Mouse (Mus musculus) kidney, adult 2 months (tissue): ENCODE measurements around the gene Kcnq2. TPM values are rescaled to one million over a fixed set of nuclear protein-coding genes. Genes with fewer than 3 reads are reported as not detected.

Experiments used
- DNase-seq: peaks from one replicate; pipeline ENCODE4 v3.0.0; 2021
- H3K27ac ChIP-seq: fragments of 200-500 bp; 2 replicates; pipeline ENCODE4 v1.5.1; 2012; ENCODE audit warnings: low read depth, low read length, control low read depth, inconsistent platforms; ENCODE audit not compliant: insufficient read depth
- H3K27me3 ChIP-seq: fragments of 200-500 bp; replicated peaks from 2 replicates; pipeline ENCODE4 v1.6.1; 2012; ENCODE audit warnings: mild to moderate bottlenecking, moderate library complexity, low read length, inconsistent platforms; ENCODE audit not compliant: control insufficient read depth, insufficient read depth
- H3K36me3 ChIP-seq: fragments of 200-500 bp; 2 replicates; pipeline ENCODE4 v1.6.1; 2012; ENCODE audit warnings: mild to moderate bottlenecking, moderate library complexity, low read length, inconsistent platforms; ENCODE audit not compliant: control insufficient read depth, insufficient read depth
- H3K4me1 ChIP-seq: fragments of 200-500 bp; 2 replicates; pipeline ENCODE4 v1.6.1; 2011; ENCODE audit warnings: low read length; ENCODE audit not compliant: control insufficient read depth, insufficient read depth
- H3K4me3 ChIP-seq: fragments of 200-500 bp; 2 replicates; pipeline ENCODE4 v1.5.1; 2011; ENCODE audit warnings: mild to moderate bottlenecking, low read depth, low read length, control low read depth; ENCODE audit not compliant: insufficient read depth
- CTCF ChIP-seq: fragments of 200-500 bp; conservative IDR thresholded peaks from 2 replicates; pipeline ENCODE4 v1.5.1; 2011; ENCODE audit warnings: low read depth, mild to moderate bottlenecking, control low read depth, low read length, moderate library complexity, mixed read lengths; ENCODE audit not compliant: insufficient read depth, insufficient read length
- POLR2A ChIP-seq: fragments of 200-500 bp; IDR thresholded peaks from one replicate; pipeline ENCODE4 v1.6.1; 2011; ENCODE audit warnings: low read depth, low read length, control low read depth
- WGBS: fragments of 180-500 bp; shearing (Covaris S2); methylation state at CpG from one replicate; pipeline ENCODE4 v1.1.7; 2018; 5-methylcytosine and 5-hydroxymethylcytosine counted together
- polyA plus RNA-seq: library from polyadenylated mRNA; depleted of rRNA; stranded (reverse); fragments of >200 nt; gene quantifications from 2 replicates; pipeline ENCODE4 v1.2.3, GENCODE M21; 2012; rRNA removed

Kcnq2 gene
- polyA plus RNA-seq, 1 experiment: 0.31 TPM

DNA sequence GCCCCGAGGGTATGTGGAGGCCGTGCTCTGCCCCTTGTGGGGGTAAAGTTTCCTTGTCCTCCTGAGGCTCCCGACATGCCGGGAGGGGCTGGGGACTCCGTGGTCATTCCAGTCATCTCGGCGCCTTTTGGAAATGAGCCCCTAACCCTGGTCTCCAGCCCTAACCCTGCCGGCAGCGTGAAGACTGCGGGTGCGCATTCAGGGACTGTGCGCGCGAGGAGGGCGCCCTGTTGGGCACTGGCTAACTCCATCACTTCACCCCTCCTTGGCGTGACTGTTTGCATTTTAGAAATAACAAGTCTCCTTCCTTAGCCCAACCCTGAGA is 95.8 kb downstream of the Kcnq2 start:
- DNase-seq: no peak
- no peaks in the 10 kb centered on the region for H3K36me3 ChIP-seq
- H3K27me3 ChIP-seq: no peaks in the 10 kb centered on the region
- TF ChIP-seq POLR2A (no peak), CTCF (no peak)
- WGBS: 3% methylated on average over 16 of the region's 16 CpGs
- H3K27ac ChIP-seq: no peak overlapping the region
- no peak overlapping the region; the same call in 1 of the 2 replicates for H3K4me3 ChIP-seq
- peaks cover 13% of the 10 kb centered on the region for H3K4me1 ChIP-seq

DNA sequence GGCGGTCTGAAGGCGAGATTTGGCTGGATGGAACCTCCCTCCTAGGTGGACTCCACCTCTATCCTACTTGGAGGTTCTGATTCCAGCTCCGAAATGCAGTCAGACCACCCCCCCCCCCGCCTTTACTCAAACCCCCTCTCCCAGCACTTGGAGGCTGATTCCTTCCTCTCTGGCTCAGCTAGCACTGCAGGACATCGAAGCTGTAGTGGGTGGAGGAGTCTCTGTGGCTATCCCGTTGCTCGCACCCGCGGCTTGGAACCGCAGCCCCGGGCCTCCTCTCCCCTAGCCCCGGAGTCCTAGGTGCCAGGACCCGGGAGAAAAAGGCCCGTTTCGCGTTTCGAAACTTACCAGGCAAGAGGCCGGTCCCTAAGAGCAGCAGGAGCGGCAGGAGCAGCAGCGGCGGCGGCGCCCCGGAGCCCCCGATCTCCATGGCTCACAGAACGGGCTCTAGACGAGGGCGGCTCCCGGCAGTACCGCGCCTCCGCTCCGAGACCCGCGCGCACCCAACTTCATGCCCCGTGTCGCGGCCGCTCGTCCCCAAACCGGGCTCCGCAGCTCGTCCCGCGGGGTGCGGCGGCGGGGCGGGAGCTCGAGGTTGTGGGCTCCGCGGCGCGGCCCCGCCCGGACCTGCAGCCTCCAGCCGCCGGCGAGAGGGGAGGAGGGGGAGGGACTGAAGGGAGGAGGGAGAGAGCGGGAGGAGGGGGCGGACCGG is 96.3 kb downstream of the Kcnq2 start:
- 4% methylated on average over 61 of the region's 63 CpGs for WGBS
- DNase-seq: peak; percentile 29
- Histone ChIP-seq H3K27ac (no peak overlapping the region), H3K4me1 (peaks cover 8% of the 10 kb centered on the region), H3K36me3 (no peaks in the 10 kb centered on the region), H3K4me3 (peak overlapping the region; percentile 37), H3K27me3 (no peaks in the 10 kb centered on the region)
- TF ChIP-seq CTCF: no peak
- no peak for TF ChIP-seq POLR2A

DNA sequence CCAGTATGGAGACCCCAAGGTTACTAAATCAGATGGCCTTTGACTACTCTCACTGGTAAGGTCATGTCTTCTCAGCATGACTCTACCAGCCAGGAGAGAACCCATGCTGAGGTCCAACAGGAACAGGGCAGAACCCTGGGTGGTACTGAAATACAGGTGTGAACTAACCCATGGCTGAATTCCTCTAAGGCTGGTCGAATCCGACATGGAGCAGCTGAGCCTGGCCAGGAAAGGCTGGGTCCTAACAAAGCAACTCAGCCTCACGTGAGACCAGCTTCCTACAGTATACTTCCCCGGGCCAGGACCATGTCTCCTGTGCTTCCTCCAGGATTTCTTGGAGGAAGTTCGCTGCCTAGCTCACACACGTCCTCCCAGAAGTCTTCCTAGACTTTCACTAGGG is 98.5 kb downstream of the Kcnq2 start:
- Histone ChIP-seq H3K27me3 (no peaks in the 10 kb centered on the region), H3K4me1 (no peaks in the 10 kb centered on the region; the same call in 1 of the 2 replicates), H3K36me3 (no peaks in the 10 kb centered on the region), H3K27ac (no peak overlapping the region), H3K4me3 (no peak overlapping the region)
- no peak for DNase-seq
- no peak for TF ChIP-seq CTCF
- no peak for TF ChIP-seq POLR2A
- WGBS: 67% methylated on average over 6 of the region's 6 CpGs

DNA sequence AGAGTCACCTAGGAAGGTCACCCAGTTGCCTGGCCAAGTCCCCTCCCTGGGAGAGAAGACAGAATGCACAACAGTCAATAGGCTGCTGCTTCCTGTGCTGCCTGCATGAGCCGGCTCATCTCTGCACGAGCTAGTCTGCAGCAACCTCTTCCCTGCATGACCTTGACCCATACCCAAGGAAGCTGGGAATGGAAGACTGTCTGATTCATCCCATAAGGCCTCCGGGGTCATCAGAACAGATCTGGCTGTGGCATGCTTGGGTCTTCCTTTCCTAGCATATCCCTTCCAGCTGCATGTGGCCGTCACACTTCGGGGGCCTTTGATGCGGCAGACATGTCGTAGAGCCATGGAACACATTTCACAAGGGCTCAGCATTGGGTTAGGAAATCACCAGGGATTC is 99.9 kb downstream of the Kcnq2 start:
- no peak for TF ChIP-seq CTCF
- no peak for TF ChIP-seq POLR2A
- Histone ChIP-seq H3K27me3 (no peaks in the 10 kb centered on the region), H3K36me3 (no peaks in the 10 kb centered on the region), H3K4me3 (no peak overlapping the region), H3K4me1 (no peaks in the 10 kb centered on the region), H3K27ac (no peak overlapping the region)
- DNase-seq: no peak
- 73% methylated on average over 7 of the region's 7 CpGs for WGBS

DNA sequence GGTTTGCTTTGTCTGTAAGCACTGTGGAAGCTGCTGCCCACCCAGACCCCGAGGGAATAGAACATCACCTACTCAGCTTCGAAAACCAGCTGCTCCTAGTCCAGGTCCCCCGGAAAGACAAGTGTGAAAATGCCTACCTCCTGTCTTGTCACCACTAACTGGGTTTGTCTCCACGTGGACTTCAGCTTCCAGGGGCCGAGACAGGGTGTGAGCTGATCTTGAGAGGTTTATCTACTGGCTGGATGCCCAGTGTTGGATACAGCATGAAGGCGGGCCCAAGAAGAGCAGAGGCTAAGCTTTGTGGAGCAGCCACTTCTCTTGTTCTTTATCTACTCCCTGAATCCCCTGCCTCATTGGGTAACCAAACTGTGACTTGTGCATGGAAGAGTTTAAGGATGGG is 101.8 kb downstream of the Kcnq2 start:
- Histone ChIP-seq H3K27ac (no peak overlapping the region), H3K27me3 (no peaks in the 10 kb centered on the region), H3K4me3 (no peak overlapping the region), H3K4me1 (no peaks in the 10 kb centered on the region), H3K36me3 (no peaks in the 10 kb centered on the region)
- 65% methylated on average over 6 of the region's 6 CpGs for WGBS
- TF ChIP-seq POLR2A: no peak
- TF ChIP-seq CTCF: no peak
- DNase-seq: no peak

DNA sequence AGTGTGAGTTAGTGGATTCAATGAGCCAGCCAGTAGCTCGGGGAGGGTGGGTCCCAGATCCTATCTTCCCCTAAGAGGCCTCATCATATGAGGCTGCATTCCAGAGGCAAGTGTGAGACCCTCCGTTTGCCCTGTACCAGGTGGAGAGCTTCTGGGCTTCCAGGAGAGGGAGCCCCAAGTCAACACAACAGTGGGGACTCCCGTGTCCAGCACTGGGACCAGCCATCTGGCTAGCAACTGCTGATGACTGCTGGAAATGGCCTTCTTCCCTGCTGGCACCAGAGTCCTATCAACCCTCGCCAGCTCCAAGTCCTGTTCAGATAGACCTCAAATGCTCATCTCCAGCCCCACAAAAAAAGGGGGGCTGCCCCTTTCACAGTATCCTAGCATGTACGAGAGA is 102.7 kb downstream of the Kcnq2 start:
- DNase-seq: peak; percentile 27
- no peak overlapping the region for H3K27ac ChIP-seq
- 57% methylated on average over 5 of the region's 5 CpGs for WGBS
- TF ChIP-seq POLR2A: no peak
- TF ChIP-seq CTCF: peak; percentile 57
- H3K4me1 ChIP-seq: no peaks in the 10 kb centered on the region
- no peaks in the 10 kb centered on the region for H3K27me3 ChIP-seq
- H3K4me3 ChIP-seq: no peak overlapping the region
- no peaks in the 10 kb centered on the region for H3K36me3 ChIP-seq

DNA sequence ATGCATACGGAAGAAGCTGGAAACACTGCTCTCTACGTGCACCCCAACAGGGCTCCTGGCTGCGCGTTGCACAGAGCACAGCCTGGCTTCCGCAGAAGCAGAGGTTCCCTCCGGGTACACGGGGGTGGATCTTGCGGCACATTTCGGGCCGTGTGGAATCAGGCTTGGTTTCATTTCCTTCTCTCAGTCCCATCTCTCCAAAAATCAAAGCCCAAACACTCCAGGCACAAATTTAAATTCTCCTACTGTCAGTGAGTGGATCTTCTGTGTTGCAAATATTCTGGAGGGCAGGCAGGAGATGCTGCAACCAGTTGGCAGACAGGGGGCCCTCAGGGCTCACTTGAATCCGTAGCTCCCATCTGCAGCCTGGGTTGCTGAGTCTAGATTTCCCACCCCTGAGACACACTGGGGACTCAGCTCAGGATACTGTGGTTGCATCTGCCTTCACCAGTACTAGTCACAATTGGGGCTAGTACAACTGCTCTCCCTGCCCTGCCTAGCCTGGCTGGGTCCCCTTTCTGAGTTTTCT is 103.6 kb downstream of the Kcnq2 start:
- H3K36me3 ChIP-seq: no peaks in the 10 kb centered on the region
- DNase-seq: no peak
- TF ChIP-seq POLR2A (no peak), CTCF (no peak)
- H3K4me3 ChIP-seq: no peak overlapping the region
- 82% methylated on average over 11 of the region's 11 CpGs for WGBS
- H3K4me1 ChIP-seq: no peaks in the 10 kb centered on the region
- H3K27me3 ChIP-seq: no peaks in the 10 kb centered on the region
- no peak overlapping the region for H3K27ac ChIP-seq

Other genes starting within 250 kb of the Kcnq2 start
- 33.9 and 34.8 TPM in 2 replicates for gene Ythdf1, start 214.4 kb downstream of the Kcnq2 start, polyA plus RNA-seq
- not detected in 2 replicates for gene Birc7, start 206.3 kb downstream of the Kcnq2 start, polyA plus RNA-seq
- 2.0 and 3.7 TPM in 2 replicates for gene Nkain4, start 180.6 kb downstream of the Kcnq2 start, polyA plus RNA-seq
- gene Arfgap1, start 168.1 kb downstream of the Kcnq2 start, polyA plus RNA-seq: 35.6 and 38.9 TPM in 2 replicates
- 1.2 and 1.3 TPM in 2 replicates for gene Col20a1, start 148.8 kb downstream of the Kcnq2 start, polyA plus RNA-seq
- gene Chrna4, start 91.8 kb downstream of the Kcnq2 start, polyA plus RNA-seq: 37.8 and 42.6 TPM in 2 replicates
- 0.92 and 18.7 TPM in 2 replicates for gene Eef1a2, start 21.7 kb upstream of the Kcnq2 start, polyA plus RNA-seq
- gene Ppdpf, start 51.9 kb upstream of the Kcnq2 start, polyA plus RNA-seq: 162 and 168 TPM in 2 replicates
- 0.12 and 0.16 TPM in 2 replicates for gene Ptk6, start 67.5 kb upstream of the Kcnq2 start, polyA plus RNA-seq
- 0.87 and 0.91 TPM in 2 replicates for gene Srms, start 77.9 kb upstream of the Kcnq2 start, polyA plus RNA-seq
- gene Fndc11, start 84.7 kb upstream of the Kcnq2 start, polyA plus RNA-seq: 0.72 and 0.77 TPM in 2 replicates
- gene Helz2, start 106.7 kb upstream of the Kcnq2 start, polyA plus RNA-seq: 15.4 and 17.5 TPM in 2 replicates
- gene Gmeb2, start 152.7 kb upstream of the Kcnq2 start, polyA plus RNA-seq: 12.8 and 14.5 TPM in 2 replicates
- gene Stmn3, start 179.2 kb upstream of the Kcnq2 start, polyA plus RNA-seq: 0.46 and 2.4 TPM in 2 replicates
- gene Rtel1, start 184.4 kb upstream of the Kcnq2 start, polyA plus RNA-seq: 30.2 and 30.9 TPM in 2 replicates
- 29.6 and 35.2 TPM in 2 replicates for gene Zgpat, start 229.6 kb upstream of the Kcnq2 start, polyA plus RNA-seq
- 32.0 and 36.0 TPM in 2 replicates for gene Arfrp1, start 230.1 kb upstream of the Kcnq2 start, polyA plus RNA-seq
- gene Lime1, start 244.8 kb upstream of the Kcnq2 start, polyA plus RNA-seq: 35.1 and 53.7 TPM in 2 replicates